Mouse (Mus musculus) thymus, adult 2 months (tissue): ENCODE measurements around the gene Gtf2a2.

Experiments
- CTCF ChIP-seq: fragments of 200-500 bp; IDR thresholded peaks from 2 replicates; pipeline ENCODE4 v1.5.1; 2012; ENCODE audit warnings: mild to moderate bottlenecking, control low read depth, low read length, moderate library complexity, borderline replicate concordance; ENCODE audit not compliant: control insufficient read depth, poor library complexity, insufficient read depth; ENCODE audit errors: extremely low read depth
- POLR2A ChIP-seq: fragments of 200-500 bp; IDR thresholded peaks from 2 replicates; pipeline ENCODE4 v1.6.1; 2012; ENCODE audit warnings: mild to moderate bottlenecking, low read length, control low read depth, moderate library complexity; ENCODE audit not compliant: control insufficient read depth, poor library complexity, insufficient read depth; ENCODE audit errors: extremely low read depth

- TF ChIP-seq CTCF = no peak
- no peak for TF ChIP-seq POLR2A
These were observed 5.4 kb upstream of the Gtf2a2 start for GRCm38 (mm10) chr9:70006984-70007383.
